In the genomic region with DNA sequence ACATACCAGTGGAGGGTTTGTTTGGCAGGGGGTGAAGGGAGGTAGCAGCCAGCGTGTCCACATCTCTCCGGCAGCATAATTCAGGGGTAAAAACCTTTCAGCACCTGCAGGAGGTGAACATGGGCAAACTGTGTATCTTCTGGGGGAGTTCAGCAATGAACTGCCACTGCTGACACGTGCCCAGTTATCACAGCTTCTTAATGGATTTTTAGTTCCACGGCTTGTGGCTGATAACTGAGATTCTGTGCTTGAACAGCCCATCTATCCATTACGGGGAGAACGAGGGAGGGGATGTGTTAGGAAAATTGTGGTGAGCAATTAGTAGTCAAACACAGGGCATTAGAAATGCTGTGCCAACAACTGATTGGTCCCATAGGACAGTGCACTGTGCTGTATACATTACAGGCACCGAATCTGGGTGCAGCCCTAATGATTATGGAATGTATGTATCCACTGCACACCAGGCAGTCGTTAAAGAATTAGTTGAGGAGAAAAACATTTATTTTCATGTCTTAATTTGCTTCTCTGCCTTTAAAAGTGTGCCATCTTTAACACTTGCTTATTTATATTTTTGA, we compare ENCODE assay signal across 23 mouse cellular contexts.
DNase-seq lines count a peak whose midpoint lies in the region; ATAC-seq lines count a peak whose summit lies in the region.
"Had no signal": no experiment of that assay in that cellular context is flagged by ENCODE, and none has a peak within 500 bp of the region (broad histone marks: within the 10 kb centered on the region; RNA-seq: fewer than 3 reads in every experiment).

No protein-coding gene starts in this region.

- H3K27me3 ChIP-seq in embryonic facial prominence, embryonic 12.5 days = no peaks in the 10 kb centered on the region
- no peaks in the 10 kb centered on the region for H3K27me3 ChIP-seq in embryonic facial prominence, embryonic 10.5 days (replicated peaks; ENCODE audit: low read depth, poor library complexity, severe bottlenecking)
- no peaks in the 10 kb centered on the region for H3K27me3 ChIP-seq in forebrain, embryonic 16.5 days (replicated peaks; ENCODE audit: control insufficient read depth, insufficient read depth, low read length)
- no peaks in the 10 kb centered on the region for H3K27me3 ChIP-seq in forebrain, embryonic 15.5 days
- H3K27me3 ChIP-seq in midbrain, embryonic 11.5 days (ENCODE audit: control insufficient read depth, insufficient read depth, low read length) = no peaks in the 10 kb centered on the region
- no peaks in the 10 kb centered on the region for H3K27me3 ChIP-seq in midbrain, embryonic 15.5 days (replicated peaks)
- no peaks in the 10 kb centered on the region for H3K27me3 ChIP-seq in neural tube, embryonic 14.5 days (ENCODE audit: control insufficient read depth, insufficient read depth, low read length)
- H3K27me3 ChIP-seq: embryonic facial prominence, embryonic 13.5 days; heart, embryonic 15.5 days had no signal

- H3K27ac ChIP-seq in embryonic facial prominence, embryonic 12.5 days = no peak overlapping the region
- no peak overlapping the region for H3K27ac ChIP-seq in embryonic facial prominence, embryonic 10.5 days (replicated peaks)
- H3K27ac ChIP-seq in forebrain, embryonic 16.5 days (ENCODE audit: low read length) = no peak overlapping the region
- no peak overlapping the region for H3K27ac ChIP-seq in forebrain, embryonic 15.5 days (replicated peaks)
- H3K27ac ChIP-seq in midbrain, embryonic 11.5 days (ENCODE audit: low read depth, low read length) = no peak overlapping the region
- H3K27ac ChIP-seq in midbrain, embryonic 15.5 days = no peak overlapping the region
- H3K27ac ChIP-seq in neural tube, embryonic 14.5 days (ENCODE audit: low read depth, low read length) = no peak overlapping the region
- H3K27ac ChIP-seq: embryonic facial prominence, embryonic 13.5 days; heart, adult 2 months; heart, embryonic 15.5 days had no signal

- WGBS in embryonic facial prominence, embryonic 12.5 days = 84% methylated on average over 8 of the region's 8 CpGs
- WGBS in embryonic facial prominence, embryonic 10.5 days = 86% methylated on average over 8 of the region's 8 CpGs
- WGBS in forebrain, embryonic 16.5 days = 52% methylated on average over 8 of the region's 8 CpGs
- WGBS in forebrain, embryonic 15.5 days = 55% methylated on average over 8 of the region's 8 CpGs
- WGBS in midbrain, embryonic 11.5 days = 88% methylated on average over 8 of the region's 8 CpGs
- 72% methylated on average over 8 of the region's 8 CpGs for WGBS in midbrain, embryonic 15.5 days
- WGBS in neural tube, embryonic 14.5 days = 44% methylated on average over 8 of the region's 8 CpGs

- H3K4me3 ChIP-seq in embryonic facial prominence, embryonic 12.5 days = no peak overlapping the region
- no peak overlapping the region for H3K4me3 ChIP-seq in embryonic facial prominence, embryonic 10.5 days
- no peak overlapping the region for H3K4me3 ChIP-seq in forebrain, embryonic 16.5 days (replicated peaks; ENCODE audit: low read length)
- no peak overlapping the region for H3K4me3 ChIP-seq in forebrain, embryonic 15.5 days
- no peak overlapping the region for H3K4me3 ChIP-seq in midbrain, embryonic 11.5 days (ENCODE audit: low read depth, low read length)
- H3K4me3 ChIP-seq in midbrain, embryonic 15.5 days = no peak overlapping the region
- H3K4me3 ChIP-seq in neural tube, embryonic 14.5 days (ENCODE audit: low read depth, low read length) = no peak overlapping the region
- H3K4me3 ChIP-seq: embryonic facial prominence, embryonic 13.5 days; heart, adult 2 months; heart, embryonic 15.5 days had no signal

- no peaks in the 10 kb centered on the region for H3K9me3 ChIP-seq in embryonic facial prominence, embryonic 12.5 days
- no peaks in the 10 kb centered on the region for H3K9me3 ChIP-seq in embryonic facial prominence, embryonic 10.5 days
- H3K9me3 ChIP-seq in forebrain, embryonic 16.5 days (ENCODE audit: control insufficient read depth, low read length) = no peaks in the 10 kb centered on the region
- no peaks in the 10 kb centered on the region for H3K9me3 ChIP-seq in forebrain, embryonic 15.5 days
- H3K9me3 ChIP-seq in midbrain, embryonic 11.5 days (ENCODE audit: control insufficient read depth, low read length) = no peaks in the 10 kb centered on the region
- no peaks in the 10 kb centered on the region for H3K9me3 ChIP-seq in midbrain, embryonic 15.5 days
- no peaks in the 10 kb centered on the region for H3K9me3 ChIP-seq in neural tube, embryonic 14.5 days (ENCODE audit: control insufficient read depth, low read length)
- H3K9me3 ChIP-seq: embryonic facial prominence, embryonic 13.5 days; G1E; heart, embryonic 15.5 days had no signal

- no peaks in the 10 kb centered on the region for H3K4me1 ChIP-seq in embryonic facial prominence, embryonic 12.5 days
- H3K4me1 ChIP-seq in embryonic facial prominence, embryonic 10.5 days = no peaks in the 10 kb centered on the region
- H3K4me1 ChIP-seq in forebrain, embryonic 16.5 days (replicated peaks; ENCODE audit: control insufficient read depth, insufficient read depth, low read length) = no peaks in the 10 kb centered on the region
- no peaks in the 10 kb centered on the region for H3K4me1 ChIP-seq in forebrain, embryonic 15.5 days
- H3K4me1 ChIP-seq in midbrain, embryonic 11.5 days (ENCODE audit: control insufficient read depth, insufficient read depth, low read length) = no peaks in the 10 kb centered on the region
- H3K4me1 ChIP-seq in midbrain, embryonic 15.5 days = no peaks in the 10 kb centered on the region
- H3K4me1 ChIP-seq in neural tube, embryonic 14.5 days (ENCODE audit: control insufficient read depth, insufficient read depth, low read length) = no peaks in the 10 kb centered on the region

- ATAC-seq in embryonic facial prominence, embryonic 12.5 days (ENCODE audit: insufficient number of reproducible peaks, insufficient read depth, low FRiP score, low TSS enrichment) = 0 out of 2 replicates have a peak, but pooled peaks have one; percentile 60
- ATAC-seq in forebrain, embryonic 16.5 days = peak; percentile 12; the same call in 1 of the 2 replicates
- no peak for ATAC-seq in forebrain, embryonic 15.5 days (replicated peaks)
- no peak for ATAC-seq in midbrain, embryonic 11.5 days (ENCODE audit: low FRiP score)
- ATAC-seq in midbrain, embryonic 15.5 days (replicated peaks) = no peak
- ATAC-seq in neural tube, embryonic 14.5 days (ENCODE audit: low read depth) = peak; percentile 82; the same call in 1 of the 2 replicates
- ATAC-seq: CD4-positive, CD25-positive, alpha-beta regulatory T cell, adult 4 months; intestine, embryonic 16.5 days had no signal

- no peak overlapping the region for H3K9ac ChIP-seq in embryonic facial prominence, embryonic 12.5 days
- no peak overlapping the region for H3K9ac ChIP-seq in forebrain, embryonic 16.5 days (replicated peaks; ENCODE audit: low read depth, low read length)
- no peak overlapping the region for H3K9ac ChIP-seq in forebrain, embryonic 15.5 days (replicated peaks)
- H3K9ac ChIP-seq in midbrain, embryonic 11.5 days (ENCODE audit: low read length) = no peak overlapping the region
- no peak overlapping the region for H3K9ac ChIP-seq in midbrain, embryonic 15.5 days
- H3K9ac ChIP-seq in neural tube, embryonic 14.5 days (replicated peaks; ENCODE audit: low read depth, low read length) = no peak overlapping the region
- H3K9ac ChIP-seq: embryonic facial prominence, embryonic 13.5 days; heart, embryonic 15.5 days had no signal

- no peak overlapping the region for H3K4me2 ChIP-seq in embryonic facial prominence, embryonic 12.5 days (replicated peaks)
- no peak overlapping the region for H3K4me2 ChIP-seq in forebrain, embryonic 16.5 days (ENCODE audit: low read length)
- H3K4me2 ChIP-seq in forebrain, embryonic 15.5 days (replicated peaks) = no peak overlapping the region
- H3K4me2 ChIP-seq in midbrain, embryonic 11.5 days = no peak overlapping the region
- no peak overlapping the region for H3K4me2 ChIP-seq in midbrain, embryonic 15.5 days
- no peak overlapping the region for H3K4me2 ChIP-seq in neural tube, embryonic 14.5 days (ENCODE audit: low read depth, low read length)
- H3K4me2 ChIP-seq: embryonic facial prominence, embryonic 13.5 days; heart, embryonic 11.5 days; heart, embryonic 15.5 days had no signal

- DNase-seq in embryonic facial prominence, embryonic 10.5 days (ENCODE audit: low spot score) = no peak
- DNase-seq in midbrain, embryonic 11.5 days (ENCODE audit: low spot score, missing footprints) = peak; percentile 75
- DNase-seq: adrenal gland, adult 8-10 months; adrenal gland, postnatal 36 days; B cell, adult 2 months; cerebellum, adult 11 months; cerebellum, adult 8-10 months; cerebellum, postnatal 14 days; embryo, embryonic 11 days; gastrocnemius, postnatal 14 days; heart, adult 2 months; heart, postnatal 14 days had no signal

- H3K36me3 ChIP-seq in embryonic facial prominence, embryonic 12.5 days = no peaks in the 10 kb centered on the region; the same call in 1 of the 2 replicates
- H3K36me3 ChIP-seq in embryonic facial prominence, embryonic 10.5 days (replicated peaks) = peaks cover 5% of the 10 kb centered on the region
- no peaks in the 10 kb centered on the region for H3K36me3 ChIP-seq in forebrain, embryonic 16.5 days (ENCODE audit: control insufficient read depth, insufficient read depth)
- H3K36me3 ChIP-seq in forebrain, embryonic 15.5 days = no peaks in the 10 kb centered on the region
- H3K36me3 ChIP-seq in midbrain, embryonic 11.5 days (ENCODE audit: control insufficient read depth, insufficient read depth, low read length) = no peaks in the 10 kb centered on the region
- no peaks in the 10 kb centered on the region for H3K36me3 ChIP-seq in midbrain, embryonic 15.5 days (replicated peaks)
- no peaks in the 10 kb centered on the region for H3K36me3 ChIP-seq in neural tube, embryonic 14.5 days (ENCODE audit: control insufficient read depth, insufficient read depth, low read length)
- H3K36me3 ChIP-seq: G1E; heart, embryonic 15.5 days had no signal

Comparison
In these comparisons a context has a peak if more than half of its experiments do, and no peak if none do; other contexts are left out.
1. ATAC-seq: peak in embryonic facial prominence, embryonic 12.5 days (single experiment), forebrain, embryonic 16.5 days (single experiment) and neural tube, embryonic 14.5 days (single experiment); none in forebrain, embryonic 15.5 days (single experiment), midbrain, embryonic 11.5 days (single experiment) and midbrain, embryonic 15.5 days (single experiment).